Mouse (Mus musculus) heart, embryonic 13.5 days (tissue): ENCODE data around the gene Rps21. TPM values are rescaled to one million over a fixed set of nuclear protein-coding genes. Genes with fewer than 3 reads are reported as not detected.

ENCODE experiments used
- microRNA-seq: library from miRNA; unstranded; fragments of <30 nt; microRNA quantifications from one replicate; pipeline ENCODE4, GENCODE M21; 2016
- polyA plus RNA-seq: library from polyadenylated mRNA; unstranded; fragments of >200 nt; fragmentation: Nextera tagmentation; extraction: Ambion mirVana; gene quantifications from 2 replicates; pipeline ENCODE4 v1.2.1, GENCODE M21; 2015

Rps21 gene
- polyA plus RNA-seq, 1 experiment from 2014 or later, result 332 TPM

Small RNAs within 50 kb of the gene (microRNA-seq; reads per million reads assigned to microRNA genes)
- 0.61 reads per million for gene Mir3091

Other genes starting within 250 kb of the Rps21 start
- 4.8 and 5.3 TPM in 2 replicates for gene Lsm14b, start 232.4 kb upstream of the Rps21 start, polyA plus RNA-seq
- gene Psma7, start 214.9 kb upstream of the Rps21 start, polyA plus RNA-seq, result 382 and 477 TPM in 2 replicates
- gene Ss18l1, start 214.9 kb upstream of the Rps21 start, polyA plus RNA-seq, result 2.5 and 3.0 TPM in 2 replicates
- gene Mtg2, start 186.8 kb upstream of the Rps21 start, polyA plus RNA-seq, result 23.9 and 24.8 TPM in 2 replicates
- gene Hrh3, start 152.9 kb upstream of the Rps21 start, polyA plus RNA-seq, result not detected in 2 replicates
- gene Osbpl2, start 138.1 kb upstream of the Rps21 start, polyA plus RNA-seq, result 34.1 and 37.8 TPM in 2 replicates
- 150 and 155 TPM in 2 replicates for gene Adrm1, start 85.9 kb upstream of the Rps21 start, polyA plus RNA-seq
- 21.6 and 22.5 TPM in 2 replicates for gene Lama5, start 31.5 kb upstream of the Rps21 start, polyA plus RNA-seq
- 9.0 and 9.3 TPM in 2 replicates for gene Cables2, start 16.1 kb downstream of the Rps21 start, polyA plus RNA-seq
- gene Rbbp8nl, start 32.5 kb downstream of the Rps21 start, polyA plus RNA-seq, result 0.05 and 0.08 TPM in 2 replicates
- gene Gata5, start 77.3 kb downstream of the Rps21 start, polyA plus RNA-seq, result 11.8 and 14.7 TPM in 2 replicates
- 0.32 and 0.38 TPM in 2 replicates for gene Slco4a1, start 198.9 kb downstream of the Rps21 start, polyA plus RNA-seq
- gene Ntsr1, start 242.6 kb downstream of the Rps21 start, polyA plus RNA-seq, result 1.3 and 1.8 TPM in 2 replicates